Comparison of ENCODE assay signal across 9 mouse cellular contexts in genomic region chr4:116122762-116123161, GRCm38 (mm10). TPM values are rescaled to one million over a fixed set of nuclear protein-coding genes. Genes with fewer than 3 reads are reported as not detected.
A peak's percentile ranks its signal among the peaks of the same experiment; 100 is the strongest.
DNase-seq lines count a peak whose midpoint lies in the region; ATAC-seq and TF ChIP-seq lines count a peak whose summit lies in the region.
"Had no signal": no experiment of that assay in that cellular context is flagged by ENCODE, and none has a peak within 500 bp of the region (broad histone marks: within the 10 kb centered on the region; RNA-seq: fewer than 3 reads in every experiment).

No protein-coding gene starts in this region.

- no peak overlapping the region for H3K27ac ChIP-seq in lung, embryonic 15.5 days
- H3K27ac ChIP-seq in limb, embryonic 14.5 days (replicated peaks; ENCODE audit: low read depth, low read length): no peak overlapping the region
- H3K27ac ChIP-seq in small intestine, adult 2 months (ENCODE audit: insufficient read depth, low read depth, low read length): no peak overlapping the region

- peaks cover 20% of the 10 kb centered on the region for H3K4me1 ChIP-seq in lung, embryonic 15.5 days
- peaks cover 5% of the 10 kb centered on the region for H3K4me1 ChIP-seq in limb, embryonic 14.5 days (ENCODE audit: control insufficient read depth, insufficient read depth, low read length)
- peaks cover 7% of the 10 kb centered on the region; the same call in 1 of the 2 replicates for H3K4me1 ChIP-seq in small intestine, adult 2 months (ENCODE audit: control insufficient read depth, insufficient read depth, insufficient read length, low read length)

- peak overlapping the region; percentile 68 for H3K4me2 ChIP-seq in lung, embryonic 15.5 days
- peak overlapping the region; percentile 64 for H3K4me2 ChIP-seq in limb, embryonic 14.5 days (replicated peaks; ENCODE audit: low read depth, low read length, severe bottlenecking)

- peak overlapping the region; percentile 59 for H3K4me3 ChIP-seq in lung, embryonic 15.5 days
- peak overlapping the region; percentile 53 for H3K4me3 ChIP-seq in limb, embryonic 14.5 days (replicated peaks; ENCODE audit: low read length)
- H3K4me3 ChIP-seq in small intestine, adult 2 months (ENCODE audit: low read depth, low read length): peak overlapping the region; percentile 85; the same call in 1 of the 2 replicates

- TF ChIP-seq CTCF in small intestine, adult 2 months (IDR thresholded peaks at IDR 0.05; ENCODE audit: extremely low read depth, insufficient read length, insufficient replicate concordance, low read depth, low read length): no peak

- no peaks in the 10 kb centered on the region for H3K9me3 ChIP-seq in lung, embryonic 15.5 days
- H3K9me3 ChIP-seq in limb, embryonic 14.5 days (ENCODE audit: control insufficient read depth, low read length): no peaks in the 10 kb centered on the region

- no peak for TF ChIP-seq POLR2A in limb, embryonic 14.5 days (IDR thresholded peaks at IDR 0.05; ENCODE audit: borderline replicate concordance, extremely low read depth, insufficient read depth, insufficient read length)
- no peak for TF ChIP-seq POLR2A in small intestine, adult 2 months (IDR thresholded peaks at IDR 0.05; ENCODE audit: low read depth, low read length)

- H3K27me3 ChIP-seq in lung, embryonic 15.5 days: no peaks in the 10 kb centered on the region
- H3K27me3 ChIP-seq in limb, embryonic 14.5 days (ENCODE audit: control insufficient read depth, insufficient read depth, low read length): no peaks in the 10 kb centered on the region
- H3K27me3 ChIP-seq in small intestine, adult 2 months (ENCODE audit: control insufficient read depth, insufficient read depth, low read length): no peaks in the 10 kb centered on the region

- 0% methylated on average over 1 of the region's 1 CpGs for WGBS in lung, embryonic 15.5 days
- 0% methylated on average over 1 of the region's 1 CpGs for WGBS in limb, embryonic 14.5 days
- WGBS in small intestine, adult 2 months: 3% methylated on average over 1 of the region's 1 CpGs

- no peak for ATAC-seq in lung, embryonic 15.5 days (ENCODE audit: borderline replicate concordance, extremely low read depth, low FRiP score, low TSS enrichment)
- ATAC-seq in erythroblast, adult 5-6 weeks (replicated peaks; ENCODE audit: low FRiP score, poor library complexity, severe bottlenecking): peak; percentile 71
- ATAC-seq in limb, embryonic 14.5 days (ENCODE audit: low FRiP score, low read depth): no peak

- 0 out of 2 replicates have a peak, but pooled peaks cover 5% of the 10 kb centered on the region for H3K36me3 ChIP-seq in lung, embryonic 15.5 days
- H3K36me3 ChIP-seq in limb, embryonic 14.5 days (ENCODE audit: control insufficient read depth, insufficient read depth, low read length): peaks cover 2% of the 10 kb centered on the region
- H3K36me3 ChIP-seq in small intestine, adult 2 months (ENCODE audit: control insufficient read depth, insufficient read depth, low read length): no peaks in the 10 kb centered on the region

- peak overlapping the region; percentile 53 for H3K9ac ChIP-seq in lung, embryonic 15.5 days
- H3K9ac ChIP-seq in limb, embryonic 14.5 days (ENCODE audit: low read depth, low read length, severe bottlenecking): peak overlapping the region; percentile 60

- no peak for DNase-seq in lung, postnatal 36 days
- DNase-seq in limb, embryonic 14.5 days (ENCODE audit: low spot score): no peak
- no peak for DNase-seq in left cerebral cortex, adult 8-10 months (ENCODE audit: low spot score in 2 of 2)
- DNase-seq in right cerebral cortex, postnatal 25 days: no peak
- no peak for DNase-seq in layer of hippocampus, adult 18-20 months (ENCODE audit: low spot score in 2 of 2)

RNA-seq across cellular contexts. Expression of gene Rad54l, which starts 0.7 kb away (rescaled TPM):
- polyA plus RNA-seq in lung, embryonic 15.5 days (2015; fragmentation: Nextera tagmentation; extraction: Ambion mirVana): 34.5 and 34.7 TPM in 2 replicates
- total RNA-seq in erythroblast, adult 5-6 weeks (2015; ENCODE audit: low replicate concordance): 7.7 and 8.1 TPM in 2 replicates
- total RNA-seq in erythroblast, adult 5-6 weeks (2017; ENCODE audit: low replicate concordance): 14.8 and 16.8 TPM in 2 replicates
- polyA plus RNA-seq in limb, embryonic 14.5 days (2012; rRNA removed): 18.2 TPM in 2 replicates
- 22.3 and 25.9 TPM in 2 replicates for polyA plus RNA-seq in limb, embryonic 14.5 days (2014; fragmentation: Nextera tagmentation; extraction: Ambion mirVana)
- polyA plus RNA-seq in small intestine, adult 2 months (2012; rRNA removed): 0.76 and 1.5 TPM in 2 replicates
- 1 to 10 TPM in 3 of 4 experiments, under 1 TPM in 1; 0.70 to 1.2 (median 1.1) TPM for total RNA-seq in left cerebral cortex, adult 8-10 months (2022)
- under 1 TPM; 0.33 to 0.35 TPM for total RNA-seq in layer of hippocampus, adult 18-20 months (2021)

RNA-seq across cellular contexts. Expression of gene Pomgnt1, which starts 0.9 kb away (rescaled TPM):
- polyA plus RNA-seq in lung, embryonic 15.5 days (2015; fragmentation: Nextera tagmentation; extraction: Ambion mirVana): 59.2 and 66.1 TPM in 2 replicates
- 0.63 and 7.9 TPM in 2 replicates for total RNA-seq in erythroblast, adult 5-6 weeks (2015; ENCODE audit: low replicate concordance)
- total RNA-seq in erythroblast, adult 5-6 weeks (2017; ENCODE audit: low replicate concordance): 2.2 and 6.8 TPM in 2 replicates
- 79.5 and 79.6 TPM in 2 replicates for polyA plus RNA-seq in limb, embryonic 14.5 days (2012; rRNA removed)
- 62.7 and 67.0 TPM in 2 replicates for polyA plus RNA-seq in limb, embryonic 14.5 days (2014; fragmentation: Nextera tagmentation; extraction: Ambion mirVana)
- polyA plus RNA-seq in small intestine, adult 2 months (2012; rRNA removed): 8.3 and 10.5 TPM in 2 replicates
- total RNA-seq in left cerebral cortex, adult 8-10 months (2022): 10 to 100 TPM; 78.4 to 93.2 (median 82.4) TPM
- total RNA-seq in layer of hippocampus, adult 18-20 months (2021): 10 to 100 TPM; 67.5 to 68.1 TPM

RNA-seq across cellular contexts. Expression of gene Lurap1, which starts 28.4 kb away (rescaled TPM):
- polyA plus RNA-seq in lung, embryonic 15.5 days (2015; fragmentation: Nextera tagmentation; extraction: Ambion mirVana): 2.8 and 3.3 TPM in 2 replicates
- total RNA-seq in erythroblast, adult 5-6 weeks (2015; ENCODE audit: low replicate concordance): not detected in 2 replicates
- total RNA-seq in erythroblast, adult 5-6 weeks (2017; ENCODE audit: low replicate concordance): not detected in 2 replicates
- polyA plus RNA-seq in limb, embryonic 14.5 days (2012; rRNA removed): 1.7 and 2.1 TPM in 2 replicates
- polyA plus RNA-seq in limb, embryonic 14.5 days (2014; fragmentation: Nextera tagmentation; extraction: Ambion mirVana): 2.5 and 3.1 TPM in 2 replicates
- polyA plus RNA-seq in small intestine, adult 2 months (2012; rRNA removed): 0.85 and 1.4 TPM in 2 replicates
- total RNA-seq in left cerebral cortex, adult 8-10 months (2022): 10 to 100 TPM; 32.3 to 37.9 (median 33.4) TPM
- total RNA-seq in layer of hippocampus, adult 18-20 months (2021): 10 to 100 TPM; 22.9 to 24.6 TPM

RNA-seq across cellular contexts. Expression of gene Tspan1, which starts 44.6 kb away (rescaled TPM):
- 10.6 and 13.3 TPM in 2 replicates for polyA plus RNA-seq in lung, embryonic 15.5 days (2015; fragmentation: Nextera tagmentation; extraction: Ambion mirVana)
- not detected in 2 replicates for total RNA-seq in erythroblast, adult 5-6 weeks (2015; ENCODE audit: low replicate concordance)
- not detected in 2 replicates for total RNA-seq in erythroblast, adult 5-6 weeks (2017; ENCODE audit: low replicate concordance)
- not detected in 2 replicates for polyA plus RNA-seq in limb, embryonic 14.5 days (2012; rRNA removed)
- not detected in 2 replicates for polyA plus RNA-seq in limb, embryonic 14.5 days (2014; fragmentation: Nextera tagmentation; extraction: Ambion mirVana)
- polyA plus RNA-seq in small intestine, adult 2 months (2012; rRNA removed): 30.5 and 34.8 TPM in 2 replicates
- under 1 TPM in 1 of 4 experiments, not detected in 3; 0.23 TPM for total RNA-seq in left cerebral cortex, adult 8-10 months (2022)
- total RNA-seq in layer of hippocampus, adult 18-20 months (2021): not detected
- polyA plus RNA-seq: spleen, adult 2 months had no signal

RNA-seq across cellular contexts. Expression of gene Lrrc41, which starts 47.7 kb away (rescaled TPM):
- 70.9 and 71.5 TPM in 2 replicates for polyA plus RNA-seq in lung, embryonic 15.5 days (2015; fragmentation: Nextera tagmentation; extraction: Ambion mirVana)
- 3.5 and 9.0 TPM in 2 replicates for total RNA-seq in erythroblast, adult 5-6 weeks (2015; ENCODE audit: low replicate concordance)
- total RNA-seq in erythroblast, adult 5-6 weeks (2017; ENCODE audit: low replicate concordance): 1.3 and 3.3 TPM in 2 replicates
- 60.2 and 92.2 TPM in 2 replicates for polyA plus RNA-seq in limb, embryonic 14.5 days (2012; rRNA removed)
- polyA plus RNA-seq in limb, embryonic 14.5 days (2014; fragmentation: Nextera tagmentation; extraction: Ambion mirVana): 80.8 and 89.3 TPM in 2 replicates
- 43.2 and 64.7 TPM in 2 replicates for polyA plus RNA-seq in small intestine, adult 2 months (2012; rRNA removed)
- 10 to 100 TPM; 45.2 to 53.2 (median 50.0) TPM for total RNA-seq in left cerebral cortex, adult 8-10 months (2022)
- 10 to 100 TPM; 46.2 to 50.1 TPM for total RNA-seq in layer of hippocampus, adult 18-20 months (2021)

Comparison
In these comparisons a context has a peak if more than half of its experiments do, and no peak if none do; other contexts are left out.
1. RNA of gene Pomgnt1, which starts 0.9 kb away (total RNA-seq): 78.4 to 93.2 TPM in left cerebral cortex, adult 8-10 months and 67.5 to 68.1 TPM in layer of hippocampus, adult 18-20 months; 0.63 to 7.9 TPM in erythroblast, adult 5-6 weeks; every median in the first group is over 4 times any median in the second.
2. RNA of gene Lurap1, which starts 28.4 kb away (total RNA-seq): 32.3 to 37.9 TPM in left cerebral cortex, adult 8-10 months and 22.9 to 24.6 TPM in layer of hippocampus, adult 18-20 months; not detected in erythroblast, adult 5-6 weeks; every median in the first group is over 10 times any median in the second.
3. Peak in every context shown above with its lines, with median percentiles within 50 percentile points of each other: H3K4me3 ChIP-seq.